Mouse (Mus musculus): ENCODE measurements around the gene Col4a2. TPM values are rescaled to one million over a fixed set of nuclear protein-coding genes. Genes with fewer than 3 reads are reported as not detected.
"Not testable (repeated sequence)": the region's sequence is repeated elsewhere in the genome, so short reads cannot be mapped to it uniquely, and the experiment has no call there.

Gene Col4a2
- polyA plus RNA-seq, 1 experiment from 2014 or later = 44.5 TPM

GRCm38 (mm10) chr8:11465619-11466018, 153.0 kb downstream of the Col4a2 start:
- Histone ChIP-seq H3K4me2 (replicated peaks; ENCODE audit: low read depth) (no peak overlapping the region), H3K4me3 (ENCODE audit: low read depth, low read length) (no peak overlapping the region), H3K36me3 (ENCODE audit: control insufficient read depth, insufficient read depth) (peaks cover 6% of the 10 kb centered on the region), H3K9me3 (ENCODE audit: control insufficient read depth) (no peaks in the 10 kb centered on the region), H3K27me3 (replicated peaks; ENCODE audit: control insufficient read depth, insufficient read depth, low read length) (no peaks in the 10 kb centered on the region), H3K27ac (ENCODE audit: low read depth, low read length) (no peak overlapping the region), H3K4me1 (replicated peaks; ENCODE audit: control insufficient read depth, insufficient read depth, low read length) (peaks cover 6% of the 10 kb centered on the region), H3K9ac (ENCODE audit: low read depth, low read length) (no peak overlapping the region)
- no peak for ATAC-seq
- WGBS = 88% methylated on average over 4 of the region's 4 CpGs
- TF ChIP-seq CTCF (IDR thresholded peaks at IDR 0.05; ENCODE audit: low read depth) = no peak

GRCm38 (mm10) chr8:11466528-11466927, 153.9 kb downstream of the Col4a2 start:
- H3K36me3 ChIP-seq (ENCODE audit: control insufficient read depth, insufficient read depth); H3K9me3 ChIP-seq (ENCODE audit: control insufficient read depth); H3K9ac ChIP-seq (ENCODE audit: low read depth, low read length); H3K27ac ChIP-seq (ENCODE audit: low read depth, low read length); H3K4me3 ChIP-seq (ENCODE audit: low read depth, low read length); H3K27me3 ChIP-seq (replicated peaks; ENCODE audit: control insufficient read depth, insufficient read depth, low read length); H3K4me1 ChIP-seq (replicated peaks; ENCODE audit: control insufficient read depth, insufficient read depth, low read length); H3K4me2 ChIP-seq (replicated peaks; ENCODE audit: low read depth); ATAC-seq: not testable (repeated sequence)
- WGBS = 91% methylated on average over 4 of the region's 5 CpGs

- Histone ChIP-seq H3K27ac (ENCODE audit: low read depth, low read length) (no peak overlapping the region), H3K36me3 (ENCODE audit: control insufficient read depth, insufficient read depth) (peaks cover 6% of the 10 kb centered on the region), H3K9ac (ENCODE audit: low read depth, low read length) (no peak overlapping the region), H3K27me3 (replicated peaks; ENCODE audit: control insufficient read depth, insufficient read depth, low read length) (no peaks in the 10 kb centered on the region), H3K4me1 (replicated peaks; ENCODE audit: control insufficient read depth, insufficient read depth, low read length) (peaks cover 17% of the 10 kb centered on the region), H3K4me2 (replicated peaks; ENCODE audit: low read depth) (no peak overlapping the region), H3K9me3 (ENCODE audit: control insufficient read depth) (no peaks in the 10 kb centered on the region), H3K4me3 (ENCODE audit: low read depth, low read length) (no peak overlapping the region)
- WGBS = 3% methylated on average over 3 of the region's 3 CpGs
- no peak for ATAC-seq
- TF ChIP-seq CTCF (IDR thresholded peaks at IDR 0.05; ENCODE audit: low read depth) = peak; percentile 85
These were observed 156.5 kb downstream of the Col4a2 start for GRCm38 (mm10) chr8:11469095-11469494.

GRCm38 (mm10) chr8:11470694-11471093, 158.1 kb downstream of the Col4a2 start:
- Histone ChIP-seq H3K9ac (ENCODE audit: low read depth, low read length) (no peak overlapping the region), H3K27ac (ENCODE audit: low read depth, low read length) (no peak overlapping the region), H3K27me3 (replicated peaks; ENCODE audit: control insufficient read depth, insufficient read depth, low read length) (no peaks in the 10 kb centered on the region), H3K36me3 (ENCODE audit: control insufficient read depth, insufficient read depth) (peaks cover 6% of the 10 kb centered on the region), H3K4me3 (ENCODE audit: low read depth, low read length) (no peak overlapping the region), H3K4me2 (replicated peaks; ENCODE audit: low read depth) (no peak overlapping the region), H3K4me1 (replicated peaks; ENCODE audit: control insufficient read depth, insufficient read depth, low read length) (peaks cover 11% of the 10 kb centered on the region), H3K9me3 (ENCODE audit: control insufficient read depth) (no peaks in the 10 kb centered on the region)
- no peak for ATAC-seq
- WGBS = 79% methylated on average over 7 of the region's 7 CpGs
- TF ChIP-seq CTCF (IDR thresholded peaks at IDR 0.05; ENCODE audit: low read depth) = no peak

GRCm38 (mm10) chr8:11471309-11471708, 158.7 kb downstream of the Col4a2 start:
- Histone ChIP-seq H3K4me1 (replicated peaks; ENCODE audit: control insufficient read depth, insufficient read depth, low read length) (peaks cover 12% of the 10 kb centered on the region), H3K4me2 (replicated peaks; ENCODE audit: low read depth) (no peak overlapping the region), H3K9ac (ENCODE audit: low read depth, low read length) (no peak overlapping the region), H3K36me3 (ENCODE audit: control insufficient read depth, insufficient read depth) (peaks cover 6% of the 10 kb centered on the region), H3K9me3 (ENCODE audit: control insufficient read depth) (no peaks in the 10 kb centered on the region), H3K27me3 (replicated peaks; ENCODE audit: control insufficient read depth, insufficient read depth, low read length) (no peaks in the 10 kb centered on the region), H3K27ac (ENCODE audit: low read depth, low read length) (no peak overlapping the region), H3K4me3 (ENCODE audit: low read depth, low read length) (no peak overlapping the region)
- ATAC-seq = no peak
- no peak for TF ChIP-seq CTCF (IDR thresholded peaks at IDR 0.05; ENCODE audit: low read depth)
- WGBS = 70% methylated on average over 8 of the region's 8 CpGs

GRCm38 (mm10) chr8:11473072-11473471, 160.5 kb downstream of the Col4a2 start:
- no peaks in the 10 kb centered on the region for H3K27me3 ChIP-seq (replicated peaks; ENCODE audit: control insufficient read depth, insufficient read depth, low read length)
- WGBS = 16% methylated on average over 4 of the region's 4 CpGs
- H3K27ac ChIP-seq (ENCODE audit: low read depth, low read length) = peak overlapping the region; percentile 75
- H3K9ac ChIP-seq (ENCODE audit: low read depth, low read length) = no peak overlapping the region
- H3K9me3 ChIP-seq (ENCODE audit: control insufficient read depth) = no peaks in the 10 kb centered on the region
- H3K4me3 ChIP-seq (ENCODE audit: low read depth, low read length) = no peak overlapping the region
- peak overlapping the region; percentile 18; the same call in 1 of the 2 replicates for H3K4me2 ChIP-seq (replicated peaks; ENCODE audit: low read depth)
- TF ChIP-seq CTCF (IDR thresholded peaks at IDR 0.05; ENCODE audit: low read depth) = peak; percentile 40
- H3K36me3 ChIP-seq (ENCODE audit: control insufficient read depth, insufficient read depth) = no peaks in the 10 kb centered on the region
- H3K4me1 ChIP-seq (replicated peaks; ENCODE audit: control insufficient read depth, insufficient read depth, low read length) = peaks cover 17% of the 10 kb centered on the region
- ATAC-seq = peak; percentile 88

- ATAC-seq = no peak
- Histone ChIP-seq H3K9ac (ENCODE audit: low read depth, low read length) (no peak overlapping the region), H3K4me1 (replicated peaks; ENCODE audit: control insufficient read depth, insufficient read depth, low read length) (peaks cover 17% of the 10 kb centered on the region), H3K27ac (ENCODE audit: low read depth, low read length) (no peak overlapping the region; the same call in 1 of the 2 replicates), H3K9me3 (ENCODE audit: control insufficient read depth) (no peaks in the 10 kb centered on the region), H3K4me3 (ENCODE audit: low read depth, low read length) (no peak overlapping the region), H3K36me3 (ENCODE audit: control insufficient read depth, insufficient read depth) (no peaks in the 10 kb centered on the region), H3K27me3 (replicated peaks; ENCODE audit: control insufficient read depth, insufficient read depth, low read length) (no peaks in the 10 kb centered on the region; the same call in 1 of the 2 replicates), H3K4me2 (replicated peaks; ENCODE audit: low read depth) (no peak overlapping the region)
- 45% methylated on average over 9 of the region's 10 CpGs for WGBS
- no peak for TF ChIP-seq CTCF (IDR thresholded peaks at IDR 0.05; ENCODE audit: low read depth)
These were observed 162.8 kb downstream of the Col4a2 start for GRCm38 (mm10) chr8:11475397-11475796.
